Mouse (Mus musculus): ENCODE data around the gene Hist1h3g.

GRCm38 (mm10) chr13:23576351-23576881 lies 41.2 kb downstream of the Hist1h3g start:
- no peak for TF ChIP-seq CTCF (IDR thresholded peaks at IDR 0.05 in 2 of 3, conservative IDR thresholded peaks at IDR 0.05 in 1 of 3; ENCODE audit: control insufficient read depth in 1 of 3, insufficient read depth in 1 of 3, low read depth in 2 of 3, low read length in 3 of 3, poor library complexity in 1 of 3, severe bottlenecking in 1 of 3)
- no peak for TF ChIP-seq MYC (IDR thresholded peaks at IDR 0.05; ENCODE audit: low read depth, low read length)
- no peak for TF ChIP-seq KAT2A (conservative IDR thresholded peaks at IDR 0.05; ENCODE audit: low read depth, low read length)
- TF ChIP-seq EP300 (IDR thresholded peaks at IDR 0.05; ENCODE audit: low read depth in 1 of 2, low read length in 2 of 2), result no peak
- no peak for TF ChIP-seq RAD21 (IDR thresholded peaks at IDR 0.05; ENCODE audit: low read depth, low read length)
- no peak for TF ChIP-seq GABPA (IDR thresholded peaks at IDR 0.05; ENCODE audit: low read depth, low read length)
- TF ChIP-seq HCFC1 (IDR thresholded peaks at IDR 0.05; ENCODE audit: low read depth, low read length), result no peak
- TF ChIP-seq MXI1 (IDR thresholded peaks at IDR 0.05; ENCODE audit: low read depth, low read length), result no peak
- TF ChIP-seq USF1 (IDR thresholded peaks at IDR 0.05; ENCODE audit: low read depth, low read length), result no peak
- peak; percentile 52 to 81; a peak in 3 of 4 replicates for TF ChIP-seq POLR2A (IDR thresholded peaks at IDR 0.05; ENCODE audit: control insufficient read depth in 1 of 2, insufficient read depth in 1 of 2, low read depth in 1 of 2, low read length in 2 of 2, poor library complexity in 1 of 2)
- no peak for TF ChIP-seq ZC3H11A (IDR thresholded peaks at IDR 0.05; ENCODE audit: low read depth, low read length)

Data from MEL (cell line).